Mouse (Mus musculus): Measurements from ENCODE around the gene Slfn1. TPM values are rescaled to one million over a fixed set of nuclear protein-coding genes. Genes with fewer than 3 reads are reported as not detected.
"Not testable (repeated sequence)": the region's sequence is repeated elsewhere in the genome, so short reads cannot be mapped to it uniquely, and the experiment has no call there.

The Slfn1 gene
- polyA plus RNA-seq, 1 experiment from 2014 or later: not detected

DNA sequence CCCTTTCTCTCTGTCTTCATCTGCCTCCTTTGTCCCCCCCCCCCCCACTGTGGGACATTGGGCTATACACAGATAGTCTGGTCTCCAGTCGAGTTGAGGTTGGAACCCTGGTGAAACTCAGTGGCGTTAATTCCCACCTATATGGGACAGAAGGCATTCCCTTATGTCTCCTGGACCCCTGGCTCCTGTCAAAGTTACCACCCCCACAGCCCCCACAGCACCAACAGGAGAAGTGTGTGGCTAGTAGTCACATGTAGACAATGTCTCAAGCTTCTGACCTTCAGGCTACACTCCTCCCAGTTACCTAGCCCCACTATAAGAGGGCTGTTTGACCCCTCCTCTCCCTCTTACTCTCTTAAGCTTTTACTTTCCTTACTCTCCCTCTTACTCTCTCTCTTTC lies 32.5 kb upstream of the Slfn1 start:
- no peak overlapping the region for H3K27ac ChIP-seq (ENCODE audit: low read depth, low read length)
- no peaks in the 10 kb centered on the region for H3K27me3 ChIP-seq (ENCODE audit: control insufficient read depth, insufficient read depth, low read length)
- H3K36me3 ChIP-seq (ENCODE audit: control insufficient read depth, insufficient read depth, low read length): no peaks in the 10 kb centered on the region
- no peak overlapping the region for H3K4me3 ChIP-seq (ENCODE audit: low read depth, low read length)
- no peak overlapping the region for H3K9ac ChIP-seq (ENCODE audit: low read depth, low read length)
- H3K4me1 ChIP-seq (ENCODE audit: control insufficient read depth, insufficient read depth, low read length): peaks cover 6% of the 10 kb centered on the region; the same call in 1 of the 2 replicates
- no peaks in the 10 kb centered on the region for H3K9me3 ChIP-seq (replicated peaks; ENCODE audit: control insufficient read depth, low read length)
- ATAC-seq (replicated peaks; ENCODE audit: insufficient number of reproducible peaks, low FRiP score, low TSS enrichment): no peak
- WGBS (ENCODE audit: insufficient replicate concordance): 67% methylated on average over 2 of the region's 2 CpGs
- H3K4me2 ChIP-seq: no peak overlapping the region

DNA sequence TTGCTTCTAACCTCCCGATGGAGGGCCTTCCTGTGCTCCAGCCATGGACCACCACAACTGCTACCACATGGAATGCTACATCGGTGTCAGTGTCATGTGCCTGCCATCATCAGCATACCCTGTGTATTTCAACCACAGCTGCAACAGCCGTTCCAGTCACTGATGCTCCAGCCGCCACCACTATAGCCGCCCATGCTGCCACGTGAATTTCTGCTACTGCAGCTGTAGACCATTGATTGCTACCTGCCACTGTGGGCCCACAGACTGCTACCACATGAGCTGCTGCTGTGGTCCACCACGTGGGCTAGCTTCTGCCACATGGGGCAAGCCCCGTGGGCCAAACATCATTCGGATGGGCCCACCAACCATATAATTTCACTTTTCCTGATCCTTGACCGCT lies 31.9 kb upstream of the Slfn1 start:
- no peak overlapping the region for H3K9ac ChIP-seq (ENCODE audit: low read depth, low read length)
- no peaks in the 10 kb centered on the region for H3K36me3 ChIP-seq (ENCODE audit: control insufficient read depth, insufficient read depth, low read length)
- no peak overlapping the region for H3K4me2 ChIP-seq
- H3K4me3 ChIP-seq (ENCODE audit: low read depth, low read length): no peak overlapping the region
- no peaks in the 10 kb centered on the region for H3K9me3 ChIP-seq (replicated peaks; ENCODE audit: control insufficient read depth, low read length)
- ATAC-seq (replicated peaks; ENCODE audit: insufficient number of reproducible peaks, low FRiP score, low TSS enrichment): no peak
- H3K27me3 ChIP-seq (ENCODE audit: control insufficient read depth, insufficient read depth, low read length): no peaks in the 10 kb centered on the region
- 82% methylated on average over 10 of the region's 10 CpGs for WGBS (ENCODE audit: insufficient replicate concordance)
- no peak overlapping the region for H3K27ac ChIP-seq (ENCODE audit: low read depth, low read length)
- 0 out of 2 replicates have a peak, but pooled peaks cover 2% of the 10 kb centered on the region for H3K4me1 ChIP-seq (ENCODE audit: control insufficient read depth, insufficient read depth, low read length)

- Histone ChIP-seq H3K9me3 (replicated peaks; ENCODE audit: control insufficient read depth, low read length) (no peaks in the 10 kb centered on the region), H3K4me3 (ENCODE audit: low read depth, low read length) (no peak overlapping the region), H3K9ac (ENCODE audit: low read depth, low read length) (no peak overlapping the region), H3K27ac (ENCODE audit: low read depth, low read length) (no peak overlapping the region), H3K4me2 (no peak overlapping the region), H3K36me3 (ENCODE audit: control insufficient read depth, insufficient read depth, low read length) (no peaks in the 10 kb centered on the region), H3K4me1 (ENCODE audit: control insufficient read depth, insufficient read depth, low read length) (no peaks in the 10 kb centered on the region), H3K27me3 (ENCODE audit: control insufficient read depth, insufficient read depth, low read length) (no peaks in the 10 kb centered on the region)
- 36% methylated on average over 2 of the region's 2 CpGs for WGBS (ENCODE audit: insufficient replicate concordance)
- no peak for ATAC-seq (replicated peaks; ENCODE audit: insufficient number of reproducible peaks, low FRiP score, low TSS enrichment)
Measured at GRCm38 (mm10) chr11:83115138-83115537, 1.5 kb upstream of the Slfn1 start.

- H3K4me2 ChIP-seq: no peak overlapping the region
- no peak overlapping the region for H3K4me3 ChIP-seq (ENCODE audit: low read depth, low read length)
- WGBS (ENCODE audit: insufficient replicate concordance): 51% methylated on average over 3 of the region's 3 CpGs
- no peaks in the 10 kb centered on the region for H3K9me3 ChIP-seq (replicated peaks; ENCODE audit: control insufficient read depth, low read length)
- no peaks in the 10 kb centered on the region for H3K27me3 ChIP-seq (ENCODE audit: control insufficient read depth, insufficient read depth, low read length)
- H3K36me3 ChIP-seq (ENCODE audit: control insufficient read depth, insufficient read depth, low read length): no peaks in the 10 kb centered on the region
- no peak overlapping the region for H3K9ac ChIP-seq (ENCODE audit: low read depth, low read length)
- no peaks in the 10 kb centered on the region for H3K4me1 ChIP-seq (ENCODE audit: control insufficient read depth, insufficient read depth, low read length)
- no peak for ATAC-seq (replicated peaks; ENCODE audit: insufficient number of reproducible peaks, low FRiP score, low TSS enrichment)
- no peak overlapping the region for H3K27ac ChIP-seq (ENCODE audit: low read depth, low read length)
Measured at GRCm38 (mm10) chr11:83118056-83118455, 1.4 kb downstream of the Slfn1 start.

GRCm38 (mm10) chr11:83121131-83121685 lies 4.6 kb downstream of the Slfn1 start:
- ATAC-seq (replicated peaks; ENCODE audit: insufficient number of reproducible peaks, low FRiP score, low TSS enrichment): no peak
- Histone ChIP-seq H3K4me1 (ENCODE audit: control insufficient read depth, insufficient read depth, low read length) (no peaks in the 10 kb centered on the region), H3K4me3 (ENCODE audit: low read depth, low read length) (no peak overlapping the region), H3K9me3 (replicated peaks; ENCODE audit: control insufficient read depth, low read length) (no peaks in the 10 kb centered on the region), H3K4me2 (no peak overlapping the region), H3K36me3 (ENCODE audit: control insufficient read depth, insufficient read depth, low read length) (no peaks in the 10 kb centered on the region), H3K27me3 (ENCODE audit: control insufficient read depth, insufficient read depth, low read length) (no peaks in the 10 kb centered on the region), H3K27ac (ENCODE audit: low read depth, low read length) (no peak overlapping the region), H3K9ac (ENCODE audit: low read depth, low read length) (no peak overlapping the region)
- 83% methylated on average over 3 of the region's 3 CpGs for WGBS (ENCODE audit: insufficient replicate concordance)

- no peaks in the 10 kb centered on the region for H3K9me3 ChIP-seq (replicated peaks; ENCODE audit: control insufficient read depth, low read length)
- no peak for ATAC-seq (replicated peaks; ENCODE audit: insufficient number of reproducible peaks, low FRiP score, low TSS enrichment)
- no peak overlapping the region for H3K4me3 ChIP-seq (ENCODE audit: low read depth, low read length)
- H3K9ac ChIP-seq (ENCODE audit: low read depth, low read length): no peak overlapping the region
- H3K4me1 ChIP-seq (ENCODE audit: control insufficient read depth, insufficient read depth, low read length): no peaks in the 10 kb centered on the region
- no peaks in the 10 kb centered on the region for H3K27me3 ChIP-seq (ENCODE audit: control insufficient read depth, insufficient read depth, low read length)
- no peaks in the 10 kb centered on the region for H3K36me3 ChIP-seq (ENCODE audit: control insufficient read depth, insufficient read depth, low read length)
- no peak overlapping the region for H3K27ac ChIP-seq (ENCODE audit: low read depth, low read length)
- WGBS (ENCODE audit: insufficient replicate concordance): 58% methylated on average over 4 of the region's 4 CpGs
- H3K4me2 ChIP-seq: no peak overlapping the region
Measured at GRCm38 (mm10) chr11:83123198-83123597, 6.5 kb downstream of the Slfn1 start.

- H3K9me3 ChIP-seq (replicated peaks; ENCODE audit: control insufficient read depth, low read length): no peaks in the 10 kb centered on the region
- WGBS (ENCODE audit: insufficient replicate concordance): 67% methylated on average over 2 of the region's 2 CpGs
- no peak overlapping the region for H3K4me3 ChIP-seq (ENCODE audit: low read depth, low read length)
- no peaks in the 10 kb centered on the region for H3K27me3 ChIP-seq (ENCODE audit: control insufficient read depth, insufficient read depth, low read length)
- no peak for ATAC-seq (replicated peaks; ENCODE audit: insufficient number of reproducible peaks, low FRiP score, low TSS enrichment)
- no peaks in the 10 kb centered on the region for H3K4me1 ChIP-seq (ENCODE audit: control insufficient read depth, insufficient read depth, low read length)
- no peak overlapping the region for H3K27ac ChIP-seq (ENCODE audit: low read depth, low read length)
- H3K4me2 ChIP-seq: no peak overlapping the region
- no peak overlapping the region for H3K9ac ChIP-seq (ENCODE audit: low read depth, low read length)
- H3K36me3 ChIP-seq (ENCODE audit: control insufficient read depth, insufficient read depth, low read length): no peaks in the 10 kb centered on the region
Measured at GRCm38 (mm10) chr11:83124906-83125305, 8.3 kb downstream of the Slfn1 start.

GRCm38 (mm10) chr11:83125633-83126032 lies 9.0 kb downstream of the Slfn1 start:
- ATAC-seq (replicated peaks; ENCODE audit: insufficient number of reproducible peaks, low FRiP score, low TSS enrichment); H3K36me3 ChIP-seq (ENCODE audit: control insufficient read depth, insufficient read depth, low read length); H3K4me2 ChIP-seq; H3K4me3 ChIP-seq (ENCODE audit: low read depth, low read length); H3K9ac ChIP-seq (ENCODE audit: low read depth, low read length); H3K4me1 ChIP-seq (ENCODE audit: control insufficient read depth, insufficient read depth, low read length); H3K27ac ChIP-seq (ENCODE audit: low read depth, low read length); H3K9me3 ChIP-seq (replicated peaks; ENCODE audit: control insufficient read depth, low read length); H3K27me3 ChIP-seq (ENCODE audit: control insufficient read depth, insufficient read depth, low read length): not testable (repeated sequence)
- WGBS (ENCODE audit: insufficient replicate concordance): no CpG with 5 or more reads among the region's 1 CpGs

DNA sequence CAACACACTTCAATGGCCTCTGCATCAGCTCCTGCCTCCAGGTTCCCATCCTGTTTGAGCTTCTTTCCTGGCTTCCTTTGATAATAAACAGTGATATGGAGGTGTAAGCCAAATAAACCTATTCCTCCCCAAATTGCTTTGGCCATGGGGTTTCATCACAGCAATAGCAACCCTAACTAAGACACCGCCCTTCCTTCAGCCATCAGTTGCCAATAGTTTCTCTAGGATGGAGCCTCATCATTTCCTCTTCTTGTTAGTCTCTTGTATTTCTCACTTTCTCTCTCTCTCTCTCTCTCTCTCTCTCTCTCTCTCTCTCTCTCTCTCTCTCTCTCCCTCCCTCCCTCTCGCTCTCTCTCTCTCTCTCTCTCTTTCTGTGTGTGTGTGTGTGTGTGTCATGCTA lies 20.6 kb downstream of the Slfn1 start:
- not testable (repeated sequence) for H3K9ac ChIP-seq (ENCODE audit: low read depth, low read length); H3K4me3 ChIP-seq (ENCODE audit: low read depth, low read length); H3K27me3 ChIP-seq (ENCODE audit: control insufficient read depth, insufficient read depth, low read length); ATAC-seq (replicated peaks; ENCODE audit: insufficient number of reproducible peaks, low FRiP score, low TSS enrichment); H3K9me3 ChIP-seq (replicated peaks; ENCODE audit: control insufficient read depth, low read length); H3K4me1 ChIP-seq (ENCODE audit: control insufficient read depth, insufficient read depth, low read length); H3K36me3 ChIP-seq (ENCODE audit: control insufficient read depth, insufficient read depth, low read length); H3K27ac ChIP-seq (ENCODE audit: low read depth, low read length); H3K4me2 ChIP-seq
- WGBS (ENCODE audit: insufficient replicate concordance): 83% methylated on average over 1 of the region's 2 CpGs
